Mouse (Mus musculus) lung, adult 2 months (tissue): ENCODE results near the gene Gstt1.
"Not testable (repeated sequence)": the region's sequence is repeated elsewhere in the genome, so short reads cannot be mapped to it uniquely, and the experiment has no call there.

ENCODE experiments used
- CTCF ChIP-seq: fragments of 200-500 bp; IDR thresholded peaks from 2 replicates; pipeline ENCODE4 v1.5.1; 2011; ENCODE audit warnings: mild to moderate bottlenecking, low read length, control low read depth; ENCODE audit not compliant: insufficient read depth
- POLR2A ChIP-seq: fragments of 200-500 bp; IDR thresholded peaks from 2 replicates; pipeline ENCODE4 v1.6.1; 2011; ENCODE audit warnings: low read depth, mild to moderate bottlenecking, control low read depth, low read length, borderline replicate concordance; ENCODE audit errors: extremely low read depth

- not testable (repeated sequence) for TF ChIP-seq POLR2A, CTCF
Observed at GRCm38 (mm10) chr10:75843898-75844297, 45.5 kb upstream of the Gstt1 start.
